Mouse (Mus musculus) left cerebral cortex, adult 18-20 months (tissue): ENCODE measurements around the gene Rtn3. TPM values are rescaled to one million over a fixed set of nuclear protein-coding genes. Genes with fewer than 3 reads are reported as not detected.

Experiments
- DNase-seq, 2 experiments: peaks; one replicate each; pipeline ENCODE4 v3.0.0; 2021 to 2022; ENCODE audit warnings: low spot score in 2 of 2, mixed read lengths in 1 of 2
- total RNA-seq, 2 experiments: library from RNA; stranded (reverse); gene quantifications; 2 replicates each; pipeline ENCODE4 v1.2.3; 2021

Rtn3 gene
- total RNA-seq, 2 experiments from 2014 or later: 828 to 858 TPM

GRCm38 (mm10) chr19:7491960-7492359 lies 8.9 kb upstream of the Rtn3 start:
- DNase-seq: no peak

GRCm38 (mm10) chr19:7487680-7488079 lies 4.6 kb upstream of the Rtn3 start:
- no peak for DNase-seq

- peak; percentile 8 to 14 for DNase-seq
These were observed 995 bp upstream of the Rtn3 start for GRCm38 (mm10) chr19:7484076-7484475.

- DNase-seq: peak; percentile 40 to 53
These were observed 416 bp upstream of the Rtn3 start for GRCm38 (mm10) chr19:7483512-7483882.

- no peak for DNase-seq
These were observed 849 bp downstream of the Rtn3 start for GRCm38 (mm10) chr19:7482266-7482598.

GRCm38 (mm10) chr19:7481541-7482265 lies 1.4 kb downstream of the Rtn3 start:
- peak; percentile 47 to 60 for DNase-seq

GRCm38 (mm10) chr19:7479751-7480248 lies 3.3 kb downstream of the Rtn3 start:
- no peak for DNase-seq

- DNase-seq: no peak
These were observed 12.4 kb downstream of the Rtn3 start for GRCm38 (mm10) chr19:7470643-7471042.

- DNase-seq: no peak
These were observed 15.2 kb downstream of the Rtn3 start for GRCm38 (mm10) chr19:7467915-7468314.

- DNase-seq: no peak
These were observed 23.7 kb downstream of the Rtn3 start for GRCm38 (mm10) chr19:7459370-7459769.

- DNase-seq: no peak
These were observed 24.2 kb downstream of the Rtn3 start for GRCm38 (mm10) chr19:7458901-7459300.

- no peak for DNase-seq
These were observed 26.3 kb downstream of the Rtn3 start for GRCm38 (mm10) chr19:7456803-7457202.

- DNase-seq: no peak
These were observed 37.5 kb downstream of the Rtn3 start for GRCm38 (mm10) chr19:7445596-7445995.

- DNase-seq: no peak
These were observed 38.0 kb downstream of the Rtn3 start for GRCm38 (mm10) chr19:7445105-7445504.

- DNase-seq: peak in 1 of 2 experiments; percentile 63
These were observed 41.6 kb downstream of the Rtn3 start for GRCm38 (mm10) chr19:7441493-7441892.

- no peak for DNase-seq
These were observed 44.8 kb downstream of the Rtn3 start for GRCm38 (mm10) chr19:7438295-7438694.

- peak in 1 of 2 experiments; percentile 57 for DNase-seq
These were observed 46.8 kb downstream of the Rtn3 start for GRCm38 (mm10) chr19:7436061-7436970.

GRCm38 (mm10) chr19:7434887-7435286 lies 48.2 kb downstream of the Rtn3 start:
- no peak for DNase-seq

- DNase-seq: no peak
These were observed 57.7 kb downstream of the Rtn3 start for GRCm38 (mm10) chr19:7425398-7425775.

- no peak for DNase-seq
These were observed 58.3 kb downstream of the Rtn3 start for GRCm38 (mm10) chr19:7424590-7425397.

GRCm38 (mm10) chr19:7424131-7424530 lies 59.0 kb downstream of the Rtn3 start:
- DNase-seq: no peak
